Mouse (Mus musculus): ENCODE results near the gene Scgb2b15.
"Not testable (repeated sequence)": the region's sequence is repeated elsewhere in the genome, so short reads cannot be mapped to it uniquely, and the experiment has no call there.

Gene Scgb2b15

GRCm38 (mm10) chr7:32829562-32829961 is at the start of gene Scgb2b15:
TSS of gene Scgb2b15 (minus strand) at chr7:32829662.
- DNase-seq (ENCODE audit: low spot score in 2 of 2): not testable (repeated sequence)

GRCm38 (mm10) chr7:32836254-32836653 is 6.8 kb upstream of the Scgb2b15 start, which contains the start of gene Scgb1b15:
TSS of gene Scgb1b15 (plus strand) at chr7:32836554.
- not testable (repeated sequence) for DNase-seq (ENCODE audit: low spot score in 2 of 2)
